Mouse (Mus musculus): Measurements from ENCODE around the gene Sod1.

GRCm38 (mm10) chr16:90171416-90171815, 49.1 kb upstream of the Sod1 start:
- TF ChIP-seq GATA1 (IDR thresholded peaks at IDR 0.05; ENCODE audit: borderline replicate concordance, low read length) = no peak
- TF ChIP-seq FLI1 (IDR thresholded peaks at IDR 0.05; ENCODE audit: low read length) = no peak

Measured in megakaryocyte, embryonic 14.5 days (primary cell).